Mouse (Mus musculus) heart, embryonic 16.5 days (tissue): ENCODE measurements around the gene Scgb1b30. TPM values are rescaled to one million over a fixed set of nuclear protein-coding genes. Genes with fewer than 3 reads are reported as not detected.

Experiments used
- polyA plus RNA-seq: library from polyadenylated mRNA; unstranded; fragments of >200 nt; fragmentation: Nextera tagmentation; extraction: Ambion mirVana; gene quantifications from 2 replicates; pipeline ENCODE4 v1.2.1, GENCODE M21; 2015

Scgb1b30 gene
- polyA plus RNA-seq, 1 experiment from 2014 or later, result not detected

Other genes with a start within 250 kb of the Scgb1b30 start
- not detected in 2 replicates for gene Scgb2b26, start 150.4 kb upstream of the Scgb1b30 start, polyA plus RNA-seq
- not detected in 2 replicates for gene Scgb2b27, start 81.5 kb upstream of the Scgb1b30 start, polyA plus RNA-seq
- not detected in 2 replicates for gene Scgb1b27, start 73.9 kb upstream of the Scgb1b30 start, polyA plus RNA-seq
- 3.6 and 3.9 TPM in 2 replicates for gene Wtip, start 37.8 kb downstream of the Scgb1b30 start, polyA plus RNA-seq
- 103 and 115 TPM in 2 replicates for gene Uba2, start 74.2 kb downstream of the Scgb1b30 start, polyA plus RNA-seq
- gene Pdcd2l, start 101.2 kb downstream of the Scgb1b30 start, polyA plus RNA-seq, result 59.3 and 59.5 TPM in 2 replicates
- gene Gpi1, start 134.9 kb downstream of the Scgb1b30 start, polyA plus RNA-seq, result 694 and 810 TPM in 2 replicates
- gene Gm6096, start 155.6 kb downstream of the Scgb1b30 start, polyA plus RNA-seq, result 0.42 and 0.52 TPM in 2 replicates
- gene 4931406P16Rik, start 218.1 kb downstream of the Scgb1b30 start, polyA plus RNA-seq, result 24.8 and 28.4 TPM in 2 replicates